In the genomic region with DNA sequence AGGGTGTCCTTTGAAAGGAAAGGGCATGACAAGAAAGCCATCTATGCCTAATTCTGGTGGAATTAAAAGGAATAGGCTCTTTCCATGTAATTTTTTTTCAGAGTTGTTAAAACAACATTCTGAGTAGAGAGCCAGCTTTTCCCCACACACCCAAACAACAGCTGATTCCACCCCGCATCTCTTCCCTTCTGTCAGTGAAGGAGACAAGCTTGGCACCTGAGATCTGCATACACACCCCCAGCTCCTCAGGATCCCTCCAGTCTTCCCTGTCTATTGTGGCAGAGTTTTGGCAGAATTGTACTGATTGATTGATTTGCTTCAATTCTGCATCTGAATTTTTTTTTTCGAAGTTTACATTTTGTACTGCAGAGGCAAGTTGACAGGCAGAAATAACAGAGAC, we compare ENCODE assay signal across 13 mouse cellular contexts. TPM values are rescaled to one million over a fixed set of nuclear protein-coding genes. Genes with fewer than 3 reads are reported as not detected.
"Had no signal": no experiment of that assay in that cellular context is flagged by ENCODE, and none has a peak within 500 bp of the region (broad histone marks: within the 10 kb centered on the region; RNA-seq: fewer than 3 reads in every experiment).

No protein-coding gene starts in this region.

- DNase-seq: kidney, adult 11 months; kidney, adult 8-10 months; kidney, postnatal 14 days; kidney, postnatal 4 days; liver, embryonic 13.5 days; lung, adult 2 months; lung, postnatal 14 days; lung, postnatal 4 days; midbrain, embryonic 14.5 days; thymus, adult 2 months; thymus, postnatal 14 days; thymus, postnatal 4 days had no signal

RNA-seq across cellular contexts. Expression of a gene that starts 6.0 kb away (rescaled TPM):
- total RNA-seq: megakaryocyte progenitor cell, adult 5-6 weeks had no signal
